Mouse (Mus musculus): ENCODE measurements around the gene Obsl1. TPM values are rescaled to one million over a fixed set of nuclear protein-coding genes. Genes with fewer than 3 reads are reported as not detected.

Obsl1 gene
- total and polyA plus RNA-seq, 2 experiments from 2014 or later = 23.9 to 52.4 TPM

- no peak; the same call in 1 of the 2 replicates for TF ChIP-seq CTCF (IDR thresholded peaks at IDR 0.05; ENCODE audit: low read depth)
- peak within 1 kb of the TSS; percentile 78 for H3K4me2 ChIP-seq (ENCODE audit: low read depth, low read length)
- ATAC-seq (peak; percentile 94), DNase-seq (ENCODE audit: low spot score) (peak; percentile 99)
- H3K36me3 ChIP-seq (ENCODE audit: insufficient read depth, low read length) = peaks cover 37% of the 10 kb centered on the region
- H3K9ac ChIP-seq (replicated peaks; ENCODE audit: low read length) = peak within 1 kb of the TSS; percentile 80
- no peaks in the 10 kb centered on the region for H3K9me3 ChIP-seq (ENCODE audit: low read length)
- WGBS = under 1% methylated on average over 67 of the region's 76 CpGs
- peak within 1 kb of the TSS; percentile 79 for H3K27ac ChIP-seq
- H3K4me3 ChIP-seq (ENCODE audit: low read length) = peak within 1 kb of the TSS; percentile 61
- H3K27me3 ChIP-seq (ENCODE audit: insufficient read depth, low read length) = no peaks in the 10 kb centered on the region
- peaks cover 9% of the 10 kb centered on the region; the same call in 1 of the 2 replicates for H3K4me1 ChIP-seq (ENCODE audit: insufficient read depth, low read length)
These were observed 27.2 kb downstream of the Obsl1 start, which contains the start of the genes Chpf and Tmem198 for GRCm38 (mm10) chr1:75478916-75479634. Gene Chpf (minus strand): TSS chr1:75479307. Gene Tmem198 (plus strand): TSS chr1:75479532.

GRCm38 (mm10) chr1:75478497-75478896 lies 27.8 kb downstream of the Obsl1 start:
- DNase-seq (ENCODE audit: low spot score) (peak; percentile 25), ATAC-seq (no peak)
- H3K36me3 ChIP-seq (ENCODE audit: insufficient read depth, low read length) = peaks cover 40% of the 10 kb centered on the region
- no peak for TF ChIP-seq CTCF (IDR thresholded peaks at IDR 0.05; ENCODE audit: low read depth)
- H3K4me2 ChIP-seq (ENCODE audit: low read depth, low read length) = peak overlapping the region; percentile 78
- H3K27ac ChIP-seq = peak overlapping the region; percentile 79
- under 1% methylated on average over 19 of the region's 25 CpGs for WGBS
- H3K4me3 ChIP-seq (ENCODE audit: low read length) = peak overlapping the region; percentile 61
- H3K27me3 ChIP-seq (ENCODE audit: insufficient read depth, low read length) = no peaks in the 10 kb centered on the region
- no peaks in the 10 kb centered on the region for H3K9me3 ChIP-seq (ENCODE audit: low read length)
- H3K9ac ChIP-seq (replicated peaks; ENCODE audit: low read length) = peak overlapping the region; percentile 80
- H3K4me1 ChIP-seq (ENCODE audit: insufficient read depth, low read length) = peaks cover 9% of the 10 kb centered on the region; the same call in 1 of the 2 replicates

- no peaks in the 10 kb centered on the region for H3K9me3 ChIP-seq (ENCODE audit: low read length)
- ATAC-seq = no peak
- peak overlapping the region; percentile 61 for H3K4me3 ChIP-seq (ENCODE audit: low read length)
- DNase-seq (ENCODE audit: low spot score) = no peak
- TF ChIP-seq CTCF (IDR thresholded peaks at IDR 0.05; ENCODE audit: low read depth) = no peak
- H3K4me1 ChIP-seq (ENCODE audit: insufficient read depth, low read length) = peaks cover 9% of the 10 kb centered on the region; the same call in 1 of the 2 replicates
- peak overlapping the region; percentile 78 for H3K4me2 ChIP-seq (ENCODE audit: low read depth, low read length)
- peaks cover 35% of the 10 kb centered on the region for H3K36me3 ChIP-seq (ENCODE audit: insufficient read depth, low read length)
- no peak overlapping the region for H3K27ac ChIP-seq
- no peaks in the 10 kb centered on the region for H3K27me3 ChIP-seq (ENCODE audit: insufficient read depth, low read length)
- H3K9ac ChIP-seq (replicated peaks; ENCODE audit: low read length) = peak overlapping the region; percentile 80; the same call in 1 of the 2 replicates
- 52% methylated on average over 3 of the region's 3 CpGs for WGBS
These were observed 28.3 kb downstream of the Obsl1 start for GRCm38 (mm10) chr1:75477966-75478290.

GRCm38 (mm10) chr1:75477264-75477965 lies 28.8 kb downstream of the Obsl1 start:
- WGBS = 8% methylated on average over 35 of the region's 35 CpGs
- 0 out of 2 replicates have a peak, but pooled peaks have one; percentile 3 for ATAC-seq
- H3K9me3 ChIP-seq (ENCODE audit: low read length) = no peaks in the 10 kb centered on the region
- H3K9ac ChIP-seq (replicated peaks; ENCODE audit: low read length) = no peak overlapping the region
- H3K27ac ChIP-seq = no peak overlapping the region
- H3K4me1 ChIP-seq (ENCODE audit: insufficient read depth, low read length) = peaks cover 9% of the 10 kb centered on the region; the same call in 1 of the 2 replicates
- H3K27me3 ChIP-seq (ENCODE audit: insufficient read depth, low read length) = no peaks in the 10 kb centered on the region
- DNase-seq (ENCODE audit: low spot score) = peak; percentile 87
- H3K36me3 ChIP-seq (ENCODE audit: insufficient read depth, low read length) = peaks cover 33% of the 10 kb centered on the region
- H3K4me2 ChIP-seq (ENCODE audit: low read depth, low read length) = peak overlapping the region; percentile 78
- TF ChIP-seq CTCF (IDR thresholded peaks at IDR 0.05; ENCODE audit: low read depth) = peak; percentile 89
- H3K4me3 ChIP-seq (ENCODE audit: low read length) = peak overlapping the region; percentile 61

- ATAC-seq = no peak
- DNase-seq (ENCODE audit: low spot score) = no peak
- 92% methylated on average over 11 of the region's 11 CpGs for WGBS
- Histone ChIP-seq H3K27me3 (ENCODE audit: insufficient read depth, low read length) (no peaks in the 10 kb centered on the region), H3K4me1 (ENCODE audit: insufficient read depth, low read length) (peaks cover 9% of the 10 kb centered on the region; the same call in 1 of the 2 replicates), H3K36me3 (ENCODE audit: insufficient read depth, low read length) (peaks cover 33% of the 10 kb centered on the region), H3K4me2 (ENCODE audit: low read depth, low read length) (no peak overlapping the region), H3K27ac (no peak overlapping the region), H3K9ac (replicated peaks; ENCODE audit: low read length) (no peak overlapping the region), H3K4me3 (ENCODE audit: low read length) (no peak overlapping the region), H3K9me3 (ENCODE audit: low read length) (no peaks in the 10 kb centered on the region)
- TF ChIP-seq CTCF (IDR thresholded peaks at IDR 0.05; ENCODE audit: low read depth) = no peak
These were observed 29.8 kb downstream of the Obsl1 start for GRCm38 (mm10) chr1:75476441-75476840.

GRCm38 (mm10) chr1:75469287-75469825 lies 36.9 kb downstream of the Obsl1 start:
- no peak overlapping the region for H3K4me3 ChIP-seq (ENCODE audit: low read length)
- DNase-seq (ENCODE audit: low spot score) (no peak), ATAC-seq (no peak)
- peaks cover 10% of the 10 kb centered on the region for H3K36me3 ChIP-seq (ENCODE audit: insufficient read depth, low read length)
- H3K27me3 ChIP-seq (ENCODE audit: insufficient read depth, low read length) = no peaks in the 10 kb centered on the region
- H3K4me1 ChIP-seq (ENCODE audit: insufficient read depth, low read length) = no peaks in the 10 kb centered on the region
- WGBS = 72% methylated on average over 17 of the region's 17 CpGs
- TF ChIP-seq CTCF (IDR thresholded peaks at IDR 0.05; ENCODE audit: low read depth) = no peak
- H3K27ac ChIP-seq = no peak overlapping the region
- no peak overlapping the region for H3K9ac ChIP-seq (replicated peaks; ENCODE audit: low read length)
- H3K4me2 ChIP-seq (ENCODE audit: low read depth, low read length) = no peak overlapping the region
- H3K9me3 ChIP-seq (ENCODE audit: low read length) = no peaks in the 10 kb centered on the region
